In genomic region chr14:28649411-28649810, GRCm38 (mm10) we compare ENCODE assay signal across 16 mouse cellular contexts.
"Had no signal": no experiment of that assay in that cellular context is flagged by ENCODE, and none has a peak within 500 bp of the region (broad histone marks: within the 10 kb centered on the region; RNA-seq: fewer than 3 reads in every experiment).

No protein-coding gene starts in this region.

- H3K4me1 ChIP-seq: neural tube, embryonic 13.5 days; neural tube, embryonic 15.5 days; stomach, embryonic 15.5 days had no signal

- H3K27ac ChIP-seq: neural tube, embryonic 13.5 days; neural tube, embryonic 15.5 days; stomach, embryonic 15.5 days; stomach, postnatal 0 days had no signal

- DNase-seq: retina, postnatal 1 day; right cerebral cortex, adult 18-20 months; right cerebral cortex, postnatal 14 days; right cerebral cortex, postnatal 25 days; right cerebral cortex, postnatal 4 days; spleen, adult 18-20 months; thymus, adult 18-20 months; thymus, adult 2 months; thymus, postnatal 14 days; thymus, postnatal 25 days; thymus, postnatal 36 days; thymus, postnatal 4 days had no signal

- H3K9ac ChIP-seq: neural tube, embryonic 13.5 days; neural tube, embryonic 15.5 days; stomach, embryonic 15.5 days had no signal

- H3K4me2 ChIP-seq: neural tube, embryonic 13.5 days; neural tube, embryonic 15.5 days; stomach, embryonic 15.5 days had no signal

- H3K4me3 ChIP-seq: neural tube, embryonic 13.5 days; neural tube, embryonic 15.5 days; stomach, embryonic 15.5 days had no signal

- H3K27me3 ChIP-seq: neural tube, embryonic 13.5 days; neural tube, embryonic 15.5 days; stomach, embryonic 15.5 days had no signal

- H3K9me3 ChIP-seq: neural tube, embryonic 13.5 days; neural tube, embryonic 15.5 days; stomach, embryonic 15.5 days had no signal

- H3K36me3 ChIP-seq: neural tube, embryonic 13.5 days; neural tube, embryonic 15.5 days; stomach, embryonic 15.5 days had no signal
